25 mouse cellular contexts compared by ENCODE assay signal in the genomic region with DNA sequence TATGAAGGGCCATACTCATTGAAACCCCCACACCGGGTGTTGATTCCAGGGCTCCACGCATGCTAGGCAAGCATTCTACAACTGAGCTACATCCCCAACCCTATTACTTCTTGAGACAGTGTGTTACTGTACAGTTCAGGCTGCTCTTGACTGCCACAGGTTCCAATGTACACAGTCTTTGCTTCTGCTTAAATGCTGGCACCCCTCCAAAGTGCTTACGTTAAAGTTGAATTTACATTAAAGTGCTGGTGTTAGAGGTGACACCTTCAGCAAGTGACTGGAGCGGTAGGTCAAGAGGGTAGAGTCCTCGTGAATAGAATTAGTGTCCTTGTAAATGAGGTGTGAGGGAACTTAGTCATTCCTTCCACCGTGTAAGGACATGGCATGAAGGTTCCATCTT. TPM values are rescaled to one million over a fixed set of nuclear protein-coding genes. Genes with fewer than 3 reads are reported as not detected.
DNase-seq lines count a peak whose midpoint lies in the region; ATAC-seq and TF ChIP-seq lines count a peak whose summit lies in the region.
"Had no signal": no experiment of that assay in that cellular context is flagged by ENCODE, and none has a peak within 500 bp of the region (broad histone marks: within the 10 kb centered on the region; RNA-seq: fewer than 3 reads in every experiment).

No protein-coding gene starts in this region.

- intact Hi-C loops in gastrocnemius, adult 2 months (cut with DNase I), result no loop called here

- H3K4me1 ChIP-seq in limb, embryonic 12.5 days (replicated peaks), result peaks cover 39% of the 10 kb centered on the region
- peaks cover 23% of the 10 kb centered on the region for H3K4me1 ChIP-seq in limb, embryonic 10.5 days
- H3K4me1 ChIP-seq in midbrain, embryonic 11.5 days (ENCODE audit: control insufficient read depth, insufficient read depth, low read length), result peaks cover 13% of the 10 kb centered on the region
- peaks cover 23% of the 10 kb centered on the region for H3K4me1 ChIP-seq in midbrain, embryonic 14.5 days (ENCODE audit: control insufficient read depth, insufficient read depth, low read length)
- H3K4me1 ChIP-seq in limb, embryonic 13.5 days, result peaks cover 54% of the 10 kb centered on the region
- peaks cover 40% of the 10 kb centered on the region for H3K4me1 ChIP-seq in limb, embryonic 15.5 days

- no peak for DNase-seq in limb, embryonic 10.5 days (ENCODE audit: low spot score)
- DNase-seq in midbrain, embryonic 11.5 days (ENCODE audit: low spot score, missing footprints), result peak; percentile 53
- no peak for DNase-seq in midbrain, embryonic 14.5 days
- DNase-seq in gastrocnemius, adult 2 months, result no peak
- DNase-seq: adrenal gland, adult 2 months; adrenal gland, postnatal 10 days; adrenal gland, postnatal 25 days; cerebellum, adult 11 months; cerebellum, adult 18-20 months; cerebellum, adult 8-10 months; cerebellum, adult 9-11 months; cerebellum, postnatal 14 days; cerebellum, postnatal 36 days; embryo, embryonic 11 days had no signal

- H3K27ac ChIP-seq in limb, embryonic 12.5 days, result peak overlapping the region; percentile 67; the same call in 1 of the 2 replicates
- H3K27ac ChIP-seq in limb, embryonic 10.5 days, result no peak overlapping the region
- H3K27ac ChIP-seq in midbrain, embryonic 11.5 days (ENCODE audit: low read depth, low read length), result no peak overlapping the region
- no peak overlapping the region for H3K27ac ChIP-seq in midbrain, embryonic 14.5 days (replicated peaks; ENCODE audit: low read depth, low read length)
- H3K27ac ChIP-seq in limb, embryonic 13.5 days, result 0 out of 2 replicates have a peak overlapping the region, but pooled peaks have one; percentile 28
- peak overlapping the region; percentile 38; the same call in 1 of the 2 replicates for H3K27ac ChIP-seq in limb, embryonic 15.5 days
- H3K27ac ChIP-seq in gastrocnemius, adult 2 months, result no peak overlapping the region
- H3K27ac ChIP-seq: embryonic facial prominence, embryonic 13.5 days; embryonic facial prominence, embryonic 15.5 days; forebrain, embryonic 10.5 days; forebrain, embryonic 12.5 days had no signal

- 0 out of 2 replicates have a peak, but pooled peaks cover 3% of the 10 kb centered on the region for H3K9me3 ChIP-seq in limb, embryonic 12.5 days
- no peaks in the 10 kb centered on the region for H3K9me3 ChIP-seq in limb, embryonic 10.5 days (replicated peaks)
- no peaks in the 10 kb centered on the region for H3K9me3 ChIP-seq in midbrain, embryonic 11.5 days (ENCODE audit: control insufficient read depth, low read length)
- no peaks in the 10 kb centered on the region for H3K9me3 ChIP-seq in midbrain, embryonic 14.5 days (ENCODE audit: control insufficient read depth, low read length)
- no peaks in the 10 kb centered on the region for H3K9me3 ChIP-seq in limb, embryonic 13.5 days
- H3K9me3 ChIP-seq in limb, embryonic 15.5 days, result no peaks in the 10 kb centered on the region
- H3K9me3 ChIP-seq: embryonic facial prominence, embryonic 13.5 days; embryonic facial prominence, embryonic 15.5 days; forebrain, embryonic 10.5 days; forebrain, embryonic 12.5 days had no signal

- H3K27me3 ChIP-seq in limb, embryonic 12.5 days, result no peaks in the 10 kb centered on the region
- H3K27me3 ChIP-seq in limb, embryonic 10.5 days (ENCODE audit: low read depth, poor library complexity, severe bottlenecking), result no peaks in the 10 kb centered on the region
- H3K27me3 ChIP-seq in midbrain, embryonic 11.5 days (ENCODE audit: control insufficient read depth, insufficient read depth, low read length), result no peaks in the 10 kb centered on the region
- H3K27me3 ChIP-seq in midbrain, embryonic 14.5 days (ENCODE audit: control insufficient read depth, insufficient read depth, low read length), result no peaks in the 10 kb centered on the region
- H3K27me3 ChIP-seq in limb, embryonic 13.5 days, result no peaks in the 10 kb centered on the region
- no peaks in the 10 kb centered on the region for H3K27me3 ChIP-seq in limb, embryonic 15.5 days
- H3K27me3 ChIP-seq: embryonic facial prominence, embryonic 13.5 days; embryonic facial prominence, embryonic 15.5 days; forebrain, embryonic 12.5 days had no signal

- H3K4me3 ChIP-seq in limb, embryonic 12.5 days (replicated peaks), result no peak overlapping the region
- no peak overlapping the region for H3K4me3 ChIP-seq in limb, embryonic 10.5 days
- H3K4me3 ChIP-seq in midbrain, embryonic 11.5 days (ENCODE audit: low read depth, low read length), result no peak overlapping the region
- H3K4me3 ChIP-seq in midbrain, embryonic 14.5 days (replicated peaks; ENCODE audit: low read depth, low read length), result no peak overlapping the region
- no peak overlapping the region for H3K4me3 ChIP-seq in limb, embryonic 13.5 days
- no peak overlapping the region for H3K4me3 ChIP-seq in limb, embryonic 15.5 days
- no peak overlapping the region for H3K4me3 ChIP-seq in gastrocnemius, adult 2 months
- H3K4me3 ChIP-seq: embryonic facial prominence, embryonic 13.5 days; embryonic facial prominence, embryonic 15.5 days; erythroblast, embryonic 14.5 days; forebrain, embryonic 10.5 days; forebrain, embryonic 12.5 days had no signal

- no peak overlapping the region for H3K4me2 ChIP-seq in limb, embryonic 12.5 days
- H3K4me2 ChIP-seq in midbrain, embryonic 11.5 days, result no peak overlapping the region
- no peak overlapping the region for H3K4me2 ChIP-seq in midbrain, embryonic 14.5 days (ENCODE audit: low read length)
- H3K4me2 ChIP-seq in limb, embryonic 13.5 days (replicated peaks), result no peak overlapping the region
- H3K4me2 ChIP-seq in limb, embryonic 15.5 days, result no peak overlapping the region
- H3K4me2 ChIP-seq: embryonic facial prominence, embryonic 13.5 days; embryonic facial prominence, embryonic 15.5 days; forebrain, embryonic 12.5 days had no signal

- no peak overlapping the region for H3K9ac ChIP-seq in limb, embryonic 12.5 days (replicated peaks)
- H3K9ac ChIP-seq in midbrain, embryonic 11.5 days (ENCODE audit: low read length), result no peak overlapping the region
- H3K9ac ChIP-seq in midbrain, embryonic 14.5 days (replicated peaks; ENCODE audit: low read length), result no peak overlapping the region
- H3K9ac ChIP-seq in limb, embryonic 13.5 days, result no peak overlapping the region
- no peak overlapping the region for H3K9ac ChIP-seq in limb, embryonic 15.5 days
- H3K9ac ChIP-seq: embryonic facial prominence, embryonic 13.5 days; embryonic facial prominence, embryonic 15.5 days; forebrain, embryonic 12.5 days had no signal

- no peak for ATAC-seq in limb, embryonic 12.5 days (ENCODE audit: insufficient number of reproducible peaks, insufficient read depth, low FRiP score, low TSS enrichment, low read depth)
- no peak for ATAC-seq in midbrain, embryonic 11.5 days (ENCODE audit: low FRiP score)
- ATAC-seq in midbrain, embryonic 14.5 days (ENCODE audit: low FRiP score, low TSS enrichment), result no peak
- peak; percentile 38; the same call in 1 of the 2 replicates for ATAC-seq in limb, embryonic 13.5 days (ENCODE audit: low FRiP score, low read depth)
- ATAC-seq in limb, embryonic 15.5 days (ENCODE audit: insufficient number of reproducible peaks, low FRiP score, low TSS enrichment, low read depth), result peak; percentile 26; the same call in 1 of the 2 replicates
- ATAC-seq: forebrain, embryonic 14.5 days had no signal

- 60% methylated on average over 6 of the region's 6 CpGs for WGBS in limb, embryonic 12.5 days
- 76% methylated on average over 6 of the region's 6 CpGs for WGBS in limb, embryonic 10.5 days
- WGBS in midbrain, embryonic 11.5 days, result 91% methylated on average over 6 of the region's 6 CpGs
- 91% methylated on average over 6 of the region's 6 CpGs for WGBS in midbrain, embryonic 14.5 days
- WGBS in limb, embryonic 13.5 days, result 56% methylated on average over 6 of the region's 6 CpGs
- 66% methylated on average over 6 of the region's 6 CpGs for WGBS in limb, embryonic 15.5 days

- H3K36me3 ChIP-seq in limb, embryonic 12.5 days, result no peaks in the 10 kb centered on the region
- no peaks in the 10 kb centered on the region for H3K36me3 ChIP-seq in limb, embryonic 10.5 days
- H3K36me3 ChIP-seq in midbrain, embryonic 11.5 days (ENCODE audit: control insufficient read depth, insufficient read depth, low read length), result no peaks in the 10 kb centered on the region
- no peaks in the 10 kb centered on the region for H3K36me3 ChIP-seq in midbrain, embryonic 14.5 days (ENCODE audit: control insufficient read depth, insufficient read depth, low read length)
- H3K36me3 ChIP-seq in limb, embryonic 13.5 days, result 0 out of 2 replicates have a peak, but pooled peaks cover 4% of the 10 kb centered on the region
- no peaks in the 10 kb centered on the region for H3K36me3 ChIP-seq in limb, embryonic 15.5 days
- H3K36me3 ChIP-seq: embryonic facial prominence, embryonic 13.5 days; embryonic facial prominence, embryonic 15.5 days; forebrain, embryonic 12.5 days had no signal

- TF ChIP-seq CTCF in gastrocnemius, adult 2 months (IDR thresholded peaks at IDR 0.05), result no peak

RNA-seq across cellular contexts. Expression of gene Chst3, which starts 19.7 kb away (rescaled TPM):
- polyA plus RNA-seq in limb, embryonic 12.5 days (2016; fragmentation: Nextera tagmentation; extraction: Ambion mirVana), result 2.7 and 3.4 TPM in 2 replicates
- 1.4 and 2.0 TPM in 2 replicates for polyA plus RNA-seq in limb, embryonic 10.5 days (2016; fragmentation: Nextera tagmentation; extraction: Ambion mirVana)
- polyA plus RNA-seq in midbrain, embryonic 11.5 days (2014; fragmentation: Nextera tagmentation; extraction: Ambion mirVana), result 0.97 and 1.2 TPM in 2 replicates
- polyA plus RNA-seq in midbrain, embryonic 14.5 days (2014; fragmentation: Nextera tagmentation; extraction: Ambion mirVana), result 0.86 and 0.94 TPM in 2 replicates
- polyA plus RNA-seq in limb, embryonic 13.5 days (2015; fragmentation: Nextera tagmentation; extraction: Ambion mirVana), result 3.1 and 3.7 TPM in 2 replicates
- 2.7 and 3.0 TPM in 2 replicates for polyA plus RNA-seq in limb, embryonic 15.5 days (2015; fragmentation: Nextera tagmentation; extraction: Ambion mirVana)
- total RNA-seq in gastrocnemius, adult 2 months (2021), result under 1 TPM; 0.23 to 0.64 TPM
- total RNA-seq: common myeloid progenitor, adult 5-6 weeks; MEL had no signal
- polyA plus RNA-seq: erythroblast, embryonic 14.5 days had no signal

Comparison
In these comparisons a context has a peak if more than half of its experiments do, and no peak if none do; other contexts are left out.
1. ATAC-seq: peak in limb, embryonic 13.5 days (single experiment) and limb, embryonic 15.5 days (single experiment); none in limb, embryonic 12.5 days (single experiment), midbrain, embryonic 11.5 days (single experiment) and midbrain, embryonic 14.5 days (single experiment).
2. H3K27ac ChIP-seq: peak in limb, embryonic 12.5 days (single experiment), limb, embryonic 13.5 days (single experiment) and limb, embryonic 15.5 days (single experiment); none in limb, embryonic 10.5 days (single experiment), midbrain, embryonic 11.5 days (single experiment), midbrain, embryonic 14.5 days (single experiment) and gastrocnemius, adult 2 months (single experiment).